Mouse (Mus musculus): Measurements from ENCODE around the gene Tmed11.
"Not testable (repeated sequence)": the region's sequence is repeated elsewhere in the genome, so short reads cannot be mapped to it uniquely, and the experiment has no call there.

DNA sequence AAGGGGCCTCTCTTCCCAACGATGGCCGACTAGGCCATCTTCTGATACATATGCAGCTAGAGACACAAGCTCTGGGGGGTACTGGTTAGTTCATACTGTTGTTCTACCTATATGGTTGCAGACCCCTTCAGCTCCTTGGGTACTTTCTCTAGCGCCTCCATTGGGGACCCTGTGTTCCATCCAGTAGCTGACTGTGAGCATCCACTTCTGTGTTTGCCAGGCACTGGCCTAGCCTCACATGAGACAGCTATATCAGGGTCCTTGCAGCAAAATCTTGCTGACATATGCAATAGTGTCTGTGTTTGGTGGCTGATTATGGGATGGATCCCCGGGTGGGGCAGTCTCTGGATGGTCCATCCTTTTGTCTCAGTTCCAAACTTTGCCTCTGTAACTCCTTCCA, 43.9 kb downstream of the Tmed11 start:
- not testable (repeated sequence) for TF ChIP-seq POLR2A (IDR thresholded peaks at IDR 0.05; ENCODE audit: borderline replicate concordance, control insufficient read depth, low read depth, low read length); CTCF (IDR thresholded peaks at IDR 0.05; ENCODE audit: control insufficient read depth, insufficient read depth, low read length)
